Mouse (Mus musculus): Measurements from ENCODE around the gene Man1a2. TPM values are rescaled to one million over a fixed set of nuclear protein-coding genes. Genes with fewer than 3 reads are reported as not detected.
A peak's percentile ranks its signal among the peaks of the same experiment; 100 is the strongest.

Man1a2 gene
- total and polyA plus RNA-seq, 3 experiments: 27.1 to 261 (median 33.2) TPM

DNA sequence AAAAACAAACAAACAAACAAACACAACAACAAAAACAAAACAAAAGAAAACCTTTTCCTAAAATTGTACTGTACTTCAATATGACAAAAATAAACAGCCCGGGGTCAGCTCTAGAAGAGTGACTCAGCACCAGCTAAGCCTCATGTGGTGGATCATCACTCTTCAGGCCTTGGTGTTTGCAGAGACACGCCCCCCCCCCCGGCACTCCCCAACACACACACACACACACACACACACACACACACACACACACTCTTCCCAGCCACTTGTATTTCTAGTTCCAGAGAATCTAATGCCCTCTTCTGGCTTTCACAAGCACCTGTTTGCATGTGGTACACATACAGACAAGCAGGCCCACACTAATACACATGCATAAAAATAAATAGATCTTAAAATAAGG, 133.1 kb downstream of the Man1a2 start:
- no peak overlapping the region for H3K27ac ChIP-seq (ENCODE audit: control insufficient read depth, low read depth, low read length)
- TF ChIP-seq ZNF384 (IDR thresholded peaks at IDR 0.05; ENCODE audit: low read depth, low read length) (no peak), MEF2A (IDR thresholded peaks at IDR 0.05; ENCODE audit: extremely low read depth, insufficient replicate concordance, low read depth, low read length, poor library complexity, severe bottlenecking) (no peak), RAD21 (IDR thresholded peaks at IDR 0.05; ENCODE audit: low read depth, low read length) (no peak), MAZ (IDR thresholded peaks at IDR 0.05; ENCODE audit: low read depth, low read length) (no peak), TCF12 (IDR thresholded peaks at IDR 0.05; ENCODE audit: low read depth, low read length) (no peak), UBTF (IDR thresholded peaks at IDR 0.05; ENCODE audit: borderline replicate concordance, insufficient read depth, low read depth, low read length) (no peak), POLR2AphosphoS5 (IDR thresholded peaks at IDR 0.05; ENCODE audit: borderline replicate concordance, low read depth, low read length) (no peak), SMC3 (IDR thresholded peaks at IDR 0.05; ENCODE audit: low read depth, low read length) (no peak)
- H3K4me3 ChIP-seq (ENCODE audit: control insufficient read depth in 1 of 2, insufficient read depth in 1 of 2, low read depth in 2 of 2, low read length in 2 of 2): no peak overlapping the region
- H3K4me1 ChIP-seq (ENCODE audit: control insufficient read depth in 1 of 2, insufficient read depth in 2 of 2, low read length in 2 of 2): peaks cover 2 to 5% of the 10 kb centered on the region in 2 experiments; a peak in 3 of 4 replicates
- H3K9me3 ChIP-seq (replicated peaks; ENCODE audit: insufficient read depth, low read length): no peaks in the 10 kb centered on the region
- H3K9ac ChIP-seq (ENCODE audit: control insufficient read depth, low read depth, low read length, poor library complexity, severe bottlenecking): no peak overlapping the region
- H3K79me2 ChIP-seq (ENCODE audit: control insufficient read depth, insufficient read depth, low read length, poor library complexity): no peaks in the 10 kb centered on the region
- no peaks in the 10 kb centered on the region for H3K27me3 ChIP-seq (ENCODE audit: control insufficient read depth in 1 of 2, insufficient read depth in 2 of 2, low read length in 2 of 2)
- H3K36me3 ChIP-seq (ENCODE audit: control insufficient read depth in 1 of 2, insufficient read depth in 2 of 2, low read length in 2 of 2): peaks cover 0 to 16% of the 10 kb centered on the region in 2 experiments; a peak in 2 of 4 replicates
- DNase-seq (ENCODE audit: low read depth, low spot score): no peak

DNA sequence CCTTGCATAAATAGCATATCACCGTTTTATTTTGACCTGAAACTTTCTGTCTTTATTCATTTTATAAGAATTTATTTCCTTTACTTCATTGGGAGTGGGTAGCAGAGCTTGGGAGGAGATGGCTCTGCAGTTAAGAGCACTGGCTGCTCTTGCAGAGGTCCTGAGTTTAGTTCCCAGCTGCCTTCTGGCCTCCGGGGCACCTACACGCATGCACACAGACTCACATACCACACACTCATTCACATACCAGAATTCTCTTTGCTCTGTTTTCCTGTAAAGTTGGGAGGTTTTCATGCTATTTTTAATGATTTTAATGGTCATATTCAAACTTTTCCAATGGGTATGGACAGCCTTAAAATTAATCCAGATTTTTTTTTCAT, 137.4 kb downstream of the Man1a2 start:
- Histone ChIP-seq H3K4me1 (ENCODE audit: control insufficient read depth in 1 of 2, insufficient read depth in 2 of 2, low read length in 2 of 2) (peaks cover 11% of the 10 kb centered on the region in 2 experiments), H3K79me2 (ENCODE audit: control insufficient read depth, insufficient read depth, low read length, poor library complexity) (no peaks in the 10 kb centered on the region), H3K9me3 (replicated peaks; ENCODE audit: insufficient read depth, low read length) (no peaks in the 10 kb centered on the region), H3K4me3 (ENCODE audit: control insufficient read depth in 1 of 2, insufficient read depth in 1 of 2, low read depth in 2 of 2, low read length in 2 of 2) (peak overlapping the region; percentile 24 to 44), H3K27ac (ENCODE audit: control insufficient read depth, low read depth, low read length) (peak overlapping the region; percentile 24), H3K36me3 (ENCODE audit: control insufficient read depth in 1 of 2, insufficient read depth in 2 of 2, low read length in 2 of 2) (peaks cover 0 to 25% of the 10 kb centered on the region in 2 experiments; a peak in 2 of 4 replicates), H3K9ac (ENCODE audit: control insufficient read depth, low read depth, low read length, poor library complexity, severe bottlenecking) (peak overlapping the region; percentile 24), H3K27me3 (ENCODE audit: control insufficient read depth in 1 of 2, insufficient read depth in 2 of 2, low read length in 2 of 2) (no peaks in the 10 kb centered on the region)
- DNase-seq (ENCODE audit: low read depth, low spot score): no peak
- TF ChIP-seq GATA1 (IDR thresholded peaks at IDR 0.05; ENCODE audit: low read depth, low read length) (no peak), POLR2AphosphoS5 (IDR thresholded peaks at IDR 0.05; ENCODE audit: borderline replicate concordance, low read depth, low read length) (no peak), POLR2AphosphoS2 (IDR thresholded peaks at IDR 0.05; ENCODE audit: low read length) (no peak), HCFC1 (IDR thresholded peaks at IDR 0.05; ENCODE audit: low read depth, low read length) (no peak), MAZ (IDR thresholded peaks at IDR 0.05; ENCODE audit: low read depth, low read length) (no peak), TBP (IDR thresholded peaks at IDR 0.05; ENCODE audit: low read depth, low read length) (no peak), ETS1 (IDR thresholded peaks at IDR 0.05; ENCODE audit: low read depth, low read length) (no peak), GABPA (IDR thresholded peaks at IDR 0.05; ENCODE audit: low read depth, low read length) (no peak), UBTF (IDR thresholded peaks at IDR 0.05; ENCODE audit: borderline replicate concordance, insufficient read depth, low read depth, low read length) (no peak), MXI1 (IDR thresholded peaks at IDR 0.05; ENCODE audit: low read depth, low read length) (no peak), CHD1 (IDR thresholded peaks at IDR 0.05; ENCODE audit: low read depth, low read length) (no peak), BHLHE40 (IDR thresholded peaks at IDR 0.05; ENCODE audit: borderline replicate concordance, low read depth, low read length) (no peak), E2F4 (IDR thresholded peaks at IDR 0.05; ENCODE audit: borderline replicate concordance, low read depth, low read length) (no peak), MYC (IDR thresholded peaks at IDR 0.05; ENCODE audit: low read depth, low read length) (no peak), SMC3 (IDR thresholded peaks at IDR 0.05; ENCODE audit: low read depth, low read length) (no peak)
